Comparison of ENCODE assay signal across 16 mouse cellular contexts in genomic region chr5:149444451-149444850, GRCm38 (mm10). TPM values are rescaled to one million over a fixed set of nuclear protein-coding genes. Genes with fewer than 3 reads are reported as not detected.
DNase-seq lines count a peak whose midpoint lies in the region; ATAC-seq and TF ChIP-seq lines count a peak whose summit lies in the region.
"Had no signal": no experiment of that assay in that cellular context is flagged by ENCODE, and none has a peak within 500 bp of the region (broad histone marks: within the 10 kb centered on the region; RNA-seq: fewer than 3 reads in every experiment).

No protein-coding gene starts in this region.

- TF ChIP-seq EP300 in stomach, postnatal 0 days (optimal IDR thresholded peaks at IDR 0.05), result no peak

- H3K27ac ChIP-seq in kidney, postnatal 0 days, result no peak overlapping the region
- no peak overlapping the region for H3K27ac ChIP-seq in kidney, adult 2 months (ENCODE audit: insufficient read depth, low read depth, low read length)
- H3K27ac ChIP-seq in stomach, postnatal 0 days (replicated peaks), result no peak overlapping the region
- H3K27ac ChIP-seq: embryonic facial prominence, embryonic 10.5 days; forebrain, embryonic 13.5 days; kidney, embryonic 15.5 days had no signal

- no peaks in the 10 kb centered on the region for H3K36me3 ChIP-seq in kidney, postnatal 0 days (ENCODE audit: insufficient read depth, low read length)
- no peaks in the 10 kb centered on the region for H3K36me3 ChIP-seq in kidney, adult 2 months (ENCODE audit: control insufficient read depth, insufficient read depth, low read length)
- no peaks in the 10 kb centered on the region for H3K36me3 ChIP-seq in stomach, postnatal 0 days (ENCODE audit: control insufficient read depth, insufficient read depth, low read length)
- H3K36me3 ChIP-seq: embryonic facial prominence, embryonic 10.5 days; kidney, embryonic 15.5 days had no signal

- no peaks in the 10 kb centered on the region for H3K4me1 ChIP-seq in kidney, postnatal 0 days (replicated peaks; ENCODE audit: insufficient read depth, low read length)
- H3K4me1 ChIP-seq in kidney, adult 2 months (ENCODE audit: control insufficient read depth, insufficient read depth, low read length), result no peaks in the 10 kb centered on the region
- H3K4me1 ChIP-seq in stomach, postnatal 0 days (replicated peaks; ENCODE audit: control insufficient read depth, insufficient read depth), result 0 out of 2 replicates have a peak, but pooled peaks cover 2% of the 10 kb centered on the region

- 64% methylated on average over 4 of the region's 4 CpGs for WGBS in kidney, postnatal 0 days
- WGBS in kidney, adult 2 months, result 78% methylated on average over 4 of the region's 4 CpGs
- WGBS in stomach, postnatal 0 days, result 54% methylated on average over 4 of the region's 4 CpGs

- peak; percentile 34 for DNase-seq in kidney, postnatal 0 days (ENCODE audit: low spot score)
- no peak for DNase-seq in kidney, adult 2 months
- peak; percentile 63 for DNase-seq in adipocyte (ENCODE audit: low spot score)
- DNase-seq in cerebellum, postnatal 10 days, result peak; percentile 90 to 94
- DNase-seq in stomach, postnatal 0 days (ENCODE audit: low spot score), result no peak
- no peak for DNase-seq in left cerebral cortex, adult 8-10 months (ENCODE audit: low spot score in 2 of 2)
- DNase-seq: gastrocnemius, postnatal 36 days; heart, postnatal 14 days; lung, adult 2 months; lung, postnatal 4 days; retina, postnatal 1 day had no signal

- H3K4me2 ChIP-seq in kidney, postnatal 0 days (ENCODE audit: low read length), result no peak overlapping the region
- no peak overlapping the region for H3K4me2 ChIP-seq in stomach, postnatal 0 days (replicated peaks; ENCODE audit: low read depth)
- H3K4me2 ChIP-seq: forebrain, embryonic 13.5 days; kidney, embryonic 15.5 days; midbrain, embryonic 11.5 days had no signal

- no peak overlapping the region for H3K9ac ChIP-seq in kidney, postnatal 0 days (ENCODE audit: low read depth, low read length)
- no peak overlapping the region for H3K9ac ChIP-seq in stomach, postnatal 0 days (ENCODE audit: low read length)
- H3K9ac ChIP-seq: forebrain, embryonic 13.5 days; kidney, embryonic 15.5 days had no signal

- no peaks in the 10 kb centered on the region for H3K9me3 ChIP-seq in kidney, postnatal 0 days (replicated peaks; ENCODE audit: low read length)
- H3K9me3 ChIP-seq in stomach, postnatal 0 days (ENCODE audit: control insufficient read depth, low read length), result no peaks in the 10 kb centered on the region
- H3K9me3 ChIP-seq: forebrain, embryonic 13.5 days; kidney, embryonic 15.5 days had no signal

- ATAC-seq in kidney, postnatal 0 days (replicated peaks; ENCODE audit: low FRiP score, low read depth), result no peak
- ATAC-seq in cerebellum, adult (ENCODE audit: insufficient number of reproducible peaks, low FRiP score, low TSS enrichment), result peak; percentile 91
- ATAC-seq in stomach, postnatal 0 days (ENCODE audit: low FRiP score, low TSS enrichment), result no peak
- ATAC-seq: forebrain, embryonic 13.5 days had no signal

- no peak overlapping the region for H3K4me3 ChIP-seq in kidney, postnatal 0 days (replicated peaks; ENCODE audit: low read depth, low read length)
- H3K4me3 ChIP-seq in kidney, adult 2 months (ENCODE audit: insufficient read depth, low read depth, low read length), result no peak overlapping the region
- H3K4me3 ChIP-seq in stomach, postnatal 0 days (ENCODE audit: low read depth, low read length), result no peak overlapping the region
- H3K4me3 ChIP-seq: embryonic facial prominence, embryonic 10.5 days; forebrain, embryonic 13.5 days; kidney, embryonic 15.5 days had no signal

- no peak for TF ChIP-seq POLR2A in kidney, adult 2 months (IDR thresholded peaks at IDR 0.05; ENCODE audit: low read depth, low read length)

- no peaks in the 10 kb centered on the region for H3K27me3 ChIP-seq in kidney, postnatal 0 days (ENCODE audit: insufficient read depth, low read length)
- H3K27me3 ChIP-seq in kidney, adult 2 months (replicated peaks; ENCODE audit: control insufficient read depth, insufficient read depth, low read length), result no peaks in the 10 kb centered on the region
- H3K27me3 ChIP-seq in stomach, postnatal 0 days (ENCODE audit: control insufficient read depth, insufficient read depth, low read length), result no peaks in the 10 kb centered on the region
- H3K27me3 ChIP-seq: forebrain, embryonic 13.5 days had no signal

- TF ChIP-seq CTCF in kidney, postnatal 0 days (IDR thresholded peaks at IDR 0.05; ENCODE audit: low read depth), result no peak
- TF ChIP-seq CTCF in kidney, adult 2 months (conservative IDR thresholded peaks at IDR 0.05; ENCODE audit: insufficient read depth, insufficient read length, low read depth, low read length), result no peak
- no peak for TF ChIP-seq CTCF in stomach, postnatal 0 days (IDR thresholded peaks at IDR 0.05; ENCODE audit: low read depth)

RNA-seq across cellular contexts. Expression of gene Tex26, which starts 5.0 kb away (rescaled TPM):
- 0.14 and 0.23 TPM in 2 replicates for polyA plus RNA-seq in kidney, postnatal 0 days (2015; fragmentation: Nextera tagmentation; extraction: Ambion mirVana)
- polyA plus RNA-seq in kidney, adult 2 months (2012; rRNA removed), result not detected in 2 replicates
- 0.27 and 0.61 TPM in 2 replicates for polyA plus RNA-seq in stomach, postnatal 0 days (2015; fragmentation: Nextera tagmentation; extraction: Ambion mirVana)
- total RNA-seq in left cerebral cortex, adult 8-10 months (2022), result 1 to 10 TPM in 1 of 4 experiments, under 1 TPM in 3; 0.32 to 1.6 (median 0.80) TPM
- total RNA-seq: gastrocnemius, postnatal 36 days; heart, postnatal 14 days had no signal

RNA-seq across cellular contexts. Expression of gene Medag, which starts 32.9 kb away (rescaled TPM):
- polyA plus RNA-seq in kidney, postnatal 0 days (2015; fragmentation: Nextera tagmentation; extraction: Ambion mirVana), result 0.24 and 0.31 TPM in 2 replicates
- 0.61 and 0.88 TPM in 2 replicates for polyA plus RNA-seq in kidney, adult 2 months (2012; rRNA removed)
- polyA plus RNA-seq in stomach, postnatal 0 days (2015; fragmentation: Nextera tagmentation; extraction: Ambion mirVana), result 3.4 and 4.1 TPM in 2 replicates
- 10 to 100 TPM; 12.1 to 17.6 (median 15.0) TPM for total RNA-seq in left cerebral cortex, adult 8-10 months (2022)

Comparison
In these comparisons a context has a peak if more than half of its experiments do, and no peak if none do; other contexts are left out.
1. DNase-seq: peak in kidney, postnatal 0 days (single experiment), adipocyte (single experiment) and cerebellum, postnatal 10 days (2 of 2); none in kidney, adult 2 months (single experiment), stomach, postnatal 0 days (single experiment) and left cerebral cortex, adult 8-10 months (0 of 2).